Mouse (Mus musculus) hindbrain, embryonic 11.5 days (tissue): Measurements from ENCODE around the gene Morc4. TPM values are rescaled to one million over a fixed set of nuclear protein-coding genes. Genes with fewer than 3 reads are reported as not detected.

Experiments
- ATAC-seq: fragments of 200-750 bp; cut with Nextera tagmentation; 2 replicates; pipeline ENCODE4 v1.8.0; 2017; ENCODE audit warnings: mild to moderate bottlenecking, moderate TSS enrichment, moderate library complexity; ENCODE audit not compliant: low FRiP score
- DNase-seq: peaks from one replicate; pipeline ENCODE4 v3.0.0-alpha.2; 2015; ENCODE audit warnings: low spot score
- H3K27ac ChIP-seq: fragments of 300-500 bp; sonication (generic); 2 replicates; pipeline ENCODE4 v1.5.1; 2014; ENCODE audit warnings: mild to moderate bottlenecking, low read depth, low read length
- H3K27me3 ChIP-seq: fragments of 300-500 bp; sonication (generic); 2 replicates; pipeline ENCODE4 v1.6.1; 2014; ENCODE audit warnings: mild to moderate bottlenecking, low read length, moderate library complexity, mixed read lengths; ENCODE audit not compliant: control insufficient read depth, insufficient read depth
- H3K36me3 ChIP-seq: fragments of 300-500 bp; sonication (generic); 2 replicates; pipeline ENCODE4 v1.6.1; 2014; ENCODE audit warnings: mild to moderate bottlenecking, low read length, moderate library complexity, mixed read lengths; ENCODE audit not compliant: control insufficient read depth, insufficient read depth
- H3K4me1 ChIP-seq: fragments of 300-500 bp; sonication (generic); replicated peaks from 2 replicates; pipeline ENCODE4 v1.6.1; 2014; ENCODE audit warnings: low read length, mixed read lengths; ENCODE audit not compliant: control insufficient read depth, insufficient read depth
- H3K4me2 ChIP-seq: fragments of 300-500 bp; sonication (generic); replicated peaks from 2 replicates; pipeline ENCODE4 v1.6.1; 2014; ENCODE audit warnings: mild to moderate bottlenecking, low read depth, low read length
- H3K4me3 ChIP-seq: fragments of 300-500 bp; sonication (generic); 2 replicates; pipeline ENCODE4 v1.5.1; 2014; ENCODE audit warnings: low read depth, low read length
- H3K9ac ChIP-seq: fragments of 300-500 bp; sonication (generic); 2 replicates; pipeline ENCODE4 v1.6.1; 2014; ENCODE audit warnings: low read depth, low read length
- H3K9me3 ChIP-seq: fragments of 300-500 bp; sonication (generic); 2 replicates; pipeline ENCODE4 v1.6.1; 2016; ENCODE audit warnings: low read length; ENCODE audit not compliant: control insufficient read depth
- WGBS: fragments of 180-500 bp; shearing (Covaris S2); extraction: QIAGEN DNeasy Blood & Tissue Kit; methylation state at CpG from one replicate; pipeline ENCODE4 v1.1.7; 2014; 5-methylcytosine and 5-hydroxymethylcytosine counted together
- polyA plus RNA-seq: library from polyadenylated mRNA; unstranded; fragments of >200 nt; fragmentation: Nextera tagmentation; extraction: Ambion mirVana; gene quantifications from 2 replicates; pipeline ENCODE4 v1.2.1, GENCODE M21; 2014

Gene Morc4
- 7.5 and 9.4 TPM in 2 replicates for polyA plus RNA-seq

- Histone ChIP-seq H3K36me3 (no peaks in the 10 kb centered on the region), H3K4me1 (no peaks in the 10 kb centered on the region), H3K27me3 (no peaks in the 10 kb centered on the region; the same call in 1 of the 2 replicates), H3K4me2 (peak within 1 kb of the TSS; percentile 71), H3K9ac (peak within 1 kb of the TSS; percentile 53), H3K27ac (no peak within 1 kb of the TSS), H3K4me3 (peak within 1 kb of the TSS; percentile 57), H3K9me3 (no peaks in the 10 kb centered on the region)
- 19% methylated on average over 25 of the region's 87 CpGs for WGBS
- ATAC-seq (peak; percentile 94), DNase-seq (peak; percentile 59)
These were observed at the start of gene Morc4 for GRCm38 (mm10) chrX:139870938-139871791. TSS of gene Morc4 (minus strand) at chrX:139871677.

GRCm38 (mm10) chrX:139920572-139920971 is 49.1 kb upstream of the Morc4 start:
- no peak overlapping the region for H3K27ac ChIP-seq
- no peaks in the 10 kb centered on the region for H3K4me1 ChIP-seq

DNA sequence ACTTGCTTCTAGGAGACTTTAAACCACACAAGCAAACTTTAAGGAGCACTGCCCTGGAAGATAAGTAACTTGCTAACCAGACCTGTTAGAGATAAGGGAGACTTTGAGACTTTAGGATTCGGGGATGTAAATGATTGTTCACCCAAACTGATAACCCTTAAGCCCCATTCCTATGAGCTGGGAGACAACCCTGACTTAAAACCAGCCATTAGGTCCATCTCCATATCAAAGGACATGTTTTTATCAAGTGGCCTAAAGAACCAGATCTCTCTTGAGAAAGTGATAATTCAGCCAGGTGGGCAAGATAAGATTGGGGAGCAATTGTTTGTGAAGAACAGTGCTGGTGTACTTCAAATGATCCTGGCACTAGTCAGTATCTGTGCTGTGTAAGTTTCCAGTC is 19.9 kb upstream of the Morc4 start:
- no peaks in the 10 kb centered on the region for H3K9me3 ChIP-seq
- H3K4me2 ChIP-seq, result no peak overlapping the region
- DNase-seq, result no peak
- no peaks in the 10 kb centered on the region for H3K36me3 ChIP-seq
- no peak for ATAC-seq
- no peak overlapping the region for H3K9ac ChIP-seq
- no peak overlapping the region for H3K4me3 ChIP-seq
- H3K4me1 ChIP-seq, result no peaks in the 10 kb centered on the region
- H3K27ac ChIP-seq, result no peak overlapping the region
- no peaks in the 10 kb centered on the region for H3K27me3 ChIP-seq
- WGBS, result 86% methylated on average over 1 of the region's 1 CpGs

More at GRCm38 (mm10) chrX:139920572-139920971, 49.1 kb upstream of the Morc4 start:
- no peak overlapping the region for H3K9ac ChIP-seq
- H3K4me2 ChIP-seq, result no peak overlapping the region
- H3K36me3 ChIP-seq, result no peaks in the 10 kb centered on the region
- 91% methylated on average over 4 of the region's 4 CpGs for WGBS
- ATAC-seq (no peak), DNase-seq (no peak)
- no peak overlapping the region for H3K4me3 ChIP-seq
- no peaks in the 10 kb centered on the region for H3K9me3 ChIP-seq
- H3K27me3 ChIP-seq, result no peaks in the 10 kb centered on the region

DNA sequence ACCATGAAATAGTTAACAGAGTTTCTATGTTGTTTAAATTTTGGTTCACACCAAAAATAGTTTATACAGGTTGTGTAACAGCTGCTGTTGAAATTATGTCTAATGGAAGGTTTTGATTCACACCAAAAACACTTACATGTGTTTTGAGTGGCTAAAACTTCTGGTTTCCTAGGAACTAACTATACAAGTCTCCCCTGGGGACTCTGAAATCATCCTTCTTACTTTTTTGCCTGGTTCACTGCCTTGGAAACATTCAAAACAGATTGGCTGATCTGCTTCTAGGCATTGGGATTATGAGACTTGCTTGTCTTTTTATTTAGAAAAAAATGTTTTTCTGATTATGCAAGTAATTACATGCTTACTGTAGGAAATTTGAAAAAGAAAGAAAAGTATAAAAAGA is 11.7 kb upstream of the Morc4 start:
- H3K9ac ChIP-seq, result no peak overlapping the region
- H3K4me3 ChIP-seq, result no peak overlapping the region
- no peak overlapping the region for H3K27ac ChIP-seq
- peaks cover 3% of the 10 kb centered on the region; the same call in 1 of the 2 replicates for H3K27me3 ChIP-seq
- H3K4me1 ChIP-seq, result no peaks in the 10 kb centered on the region
- H3K9me3 ChIP-seq, result no peaks in the 10 kb centered on the region
- no peak overlapping the region for H3K4me2 ChIP-seq
- DNase-seq (no peak), ATAC-seq (no peak)
- H3K36me3 ChIP-seq, result no peaks in the 10 kb centered on the region

DNA sequence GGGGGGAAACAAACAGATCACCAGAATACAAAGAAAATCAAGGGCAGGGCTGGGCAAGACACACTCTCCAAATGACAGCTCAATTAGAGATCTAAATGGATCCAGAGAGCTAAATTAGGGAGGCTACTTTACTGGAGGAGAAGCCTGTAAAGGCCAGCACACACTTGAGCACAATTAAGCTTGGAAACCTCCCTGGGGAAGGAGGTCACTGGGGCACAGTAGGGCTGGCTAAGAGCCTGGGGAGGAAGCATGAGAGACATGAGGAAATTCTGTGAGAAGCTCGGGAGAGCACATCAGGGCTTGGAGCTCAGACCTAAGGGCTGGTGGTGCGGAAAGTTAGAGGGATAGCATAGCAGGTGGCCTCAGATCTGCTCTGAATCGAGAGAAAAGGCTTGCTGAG is 6.5 kb upstream of the Morc4 start:
- no peak for ATAC-seq

GRCm38 (mm10) chrX:139877105-139877504 is 5.6 kb upstream of the Morc4 start:
- no peaks in the 10 kb centered on the region for H3K4me1 ChIP-seq
- H3K4me3 ChIP-seq, result no peak overlapping the region
- no peaks in the 10 kb centered on the region for H3K9me3 ChIP-seq
- H3K4me2 ChIP-seq, result no peak overlapping the region
- no peak overlapping the region for H3K9ac ChIP-seq
- ATAC-seq (no peak), DNase-seq (no peak)
- WGBS, result 82% methylated on average over 7 of the region's 7 CpGs
- H3K27me3 ChIP-seq, result peaks cover 3% of the 10 kb centered on the region; the same call in 1 of the 2 replicates
- no peaks in the 10 kb centered on the region for H3K36me3 ChIP-seq
- H3K27ac ChIP-seq, result no peak overlapping the region

More for the DNA sequence above, 6.5 kb upstream of the Morc4 start:
- Histone ChIP-seq H3K9me3 (no peaks in the 10 kb centered on the region), H3K36me3 (no peaks in the 10 kb centered on the region), H3K27me3 (peaks cover 3% of the 10 kb centered on the region; the same call in 1 of the 2 replicates), H3K4me2 (no peak overlapping the region), H3K4me3 (no peak overlapping the region), H3K27ac (no peak overlapping the region), H3K9ac (no peak overlapping the region), H3K4me1 (no peaks in the 10 kb centered on the region)
- DNase-seq, result no peak
- WGBS, result 34% methylated on average over 3 of the region's 3 CpGs

- no peaks in the 10 kb centered on the region for H3K4me1 ChIP-seq
- 15% methylated on average over 15 of the region's 15 CpGs for WGBS
- DNase-seq (peak; percentile 12), ATAC-seq (peak; percentile 28; the same call in 1 of the 2 replicates)
- no peak overlapping the region for H3K27ac ChIP-seq
- H3K9ac ChIP-seq, result no peak overlapping the region
- H3K36me3 ChIP-seq, result no peaks in the 10 kb centered on the region
- H3K4me2 ChIP-seq, result peak overlapping the region; percentile 71
- no peaks in the 10 kb centered on the region for H3K27me3 ChIP-seq
- H3K4me3 ChIP-seq, result peak overlapping the region; percentile 57
- no peaks in the 10 kb centered on the region for H3K9me3 ChIP-seq
These were observed 1.2 kb downstream of the Morc4 start for GRCm38 (mm10) chrX:139870300-139870711.

- DNase-seq (no peak), ATAC-seq (no peak)
- H3K4me3 ChIP-seq, result no peak overlapping the region
- no peaks in the 10 kb centered on the region for H3K9me3 ChIP-seq
- H3K4me2 ChIP-seq, result no peak overlapping the region
- no peaks in the 10 kb centered on the region for H3K36me3 ChIP-seq
- no peaks in the 10 kb centered on the region for H3K4me1 ChIP-seq
- WGBS, result 90% methylated on average over 5 of the region's 5 CpGs
- H3K27me3 ChIP-seq, result no peaks in the 10 kb centered on the region
- H3K27ac ChIP-seq, result no peak overlapping the region
- H3K9ac ChIP-seq, result no peak overlapping the region
These were observed 12.1 kb downstream of the Morc4 start for GRCm38 (mm10) chrX:139859402-139859801.

- H3K4me3 ChIP-seq, result no peak overlapping the region
- H3K27ac ChIP-seq, result no peak overlapping the region
- H3K9ac ChIP-seq, result no peak overlapping the region
- ATAC-seq (no peak), DNase-seq (no peak)
- no peaks in the 10 kb centered on the region for H3K27me3 ChIP-seq
- no peak overlapping the region for H3K4me2 ChIP-seq
- no peaks in the 10 kb centered on the region for H3K4me1 ChIP-seq
- no peaks in the 10 kb centered on the region for H3K9me3 ChIP-seq
- 92% methylated on average over 4 of the region's 4 CpGs for WGBS
- no peaks in the 10 kb centered on the region for H3K36me3 ChIP-seq
These were observed 16.7 kb downstream of the Morc4 start for GRCm38 (mm10) chrX:139854795-139855194.
